Mouse (Mus musculus) heart, postnatal 0 days (tissue): ENCODE results near the gene Prrt4.

Source experiments
- CTCF ChIP-seq: IDR thresholded peaks from 2 replicates; pipeline ENCODE4 v1.5.1; 2016; ENCODE audit warnings: antibody characterized with exemption, control low read depth, low read depth
- EP300 ChIP-seq: IDR thresholded peaks from 2 replicates; pipeline ENCODE4 v1.6.1; 2016; ENCODE audit warnings: antibody characterized with exemption, low read depth

- TF ChIP-seq CTCF (no peak), EP300 (no peak)
These were observed 16.7 kb upstream of the Prrt4 start for GRCm38 (mm10) chr6:29195846-29196698.
